Mouse (Mus musculus): ENCODE data around the gene Fer. TPM values are rescaled to one million over a fixed set of nuclear protein-coding genes. Genes with fewer than 3 reads are reported as not detected.

Fer gene
- polyA plus RNA-seq, 1 experiment from 2014 or later: 28.6 TPM

GRCm38 (mm10) chr17:64172474-64172873 lies 309.6 kb downstream of the Fer start:
- DNase-seq (ENCODE audit: low spot score): no peak
- Histone ChIP-seq H3K4me1 (replicated peaks; ENCODE audit: control insufficient read depth, insufficient read depth, low read length) (no peaks in the 10 kb centered on the region), H3K27me3 (replicated peaks; ENCODE audit: control insufficient read depth, insufficient read depth, low read length) (no peaks in the 10 kb centered on the region), H3K9ac (ENCODE audit: low read length) (no peak overlapping the region), H3K36me3 (ENCODE audit: control insufficient read depth, insufficient read depth, low read length) (no peaks in the 10 kb centered on the region), H3K27ac (ENCODE audit: low read depth) (no peak overlapping the region), H3K4me3 (ENCODE audit: low read depth, low read length) (no peak overlapping the region), H3K4me2 (ENCODE audit: low read length) (no peak overlapping the region), H3K9me3 (ENCODE audit: control insufficient read depth, low read length) (no peaks in the 10 kb centered on the region)
- ATAC-seq (replicated peaks; ENCODE audit: low FRiP score, low TSS enrichment, low read depth): no peak
- 75% methylated on average over 2 of the region's 2 CpGs for WGBS

GRCm38 (mm10) chr17:64180546-64180945 lies 317.7 kb downstream of the Fer start:
- Histone ChIP-seq H3K4me2 (ENCODE audit: low read length) (no peak overlapping the region), H3K9me3 (ENCODE audit: control insufficient read depth, low read length) (no peaks in the 10 kb centered on the region), H3K27ac (ENCODE audit: low read depth) (no peak overlapping the region), H3K9ac (ENCODE audit: low read length) (no peak overlapping the region), H3K36me3 (ENCODE audit: control insufficient read depth, insufficient read depth, low read length) (no peaks in the 10 kb centered on the region), H3K4me3 (ENCODE audit: low read depth, low read length) (no peak overlapping the region), H3K27me3 (replicated peaks; ENCODE audit: control insufficient read depth, insufficient read depth, low read length) (no peaks in the 10 kb centered on the region), H3K4me1 (replicated peaks; ENCODE audit: control insufficient read depth, insufficient read depth, low read length) (no peaks in the 10 kb centered on the region)
- ATAC-seq (replicated peaks; ENCODE audit: low FRiP score, low TSS enrichment, low read depth): no peak
- DNase-seq (ENCODE audit: low spot score): no peak
- 71% methylated on average over 5 of the region's 5 CpGs for WGBS

DNA sequence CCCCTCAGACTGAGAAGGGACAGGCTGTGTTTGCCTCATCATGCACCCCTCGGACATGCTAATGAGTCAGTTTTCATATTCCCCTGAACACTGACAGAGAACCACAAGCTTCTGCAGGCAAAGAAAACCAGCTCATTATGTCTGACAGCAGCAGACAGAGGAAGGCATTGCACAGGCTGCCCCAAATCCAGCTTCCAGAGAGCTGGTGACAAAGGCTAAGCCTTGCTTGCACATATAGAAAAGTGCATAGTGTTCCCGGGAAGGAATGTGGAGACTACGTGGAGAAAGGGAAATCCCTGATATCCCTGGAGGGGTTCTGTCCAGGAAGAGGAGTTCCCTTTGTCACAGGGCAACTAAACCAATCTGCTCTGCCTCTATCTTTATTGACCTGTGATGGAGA lies 318.4 kb downstream of the Fer start:
- H3K27ac ChIP-seq (ENCODE audit: low read depth): no peak overlapping the region
- no peaks in the 10 kb centered on the region for H3K27me3 ChIP-seq (replicated peaks; ENCODE audit: control insufficient read depth, insufficient read depth, low read length)
- H3K4me1 ChIP-seq (replicated peaks; ENCODE audit: control insufficient read depth, insufficient read depth, low read length): no peaks in the 10 kb centered on the region
- no peak overlapping the region for H3K9ac ChIP-seq (ENCODE audit: low read length)
- ATAC-seq (replicated peaks; ENCODE audit: low FRiP score, low TSS enrichment, low read depth) (no peak), DNase-seq (ENCODE audit: low spot score) (no peak)
- no peak overlapping the region for H3K4me3 ChIP-seq (ENCODE audit: low read depth, low read length)
- WGBS: 43% methylated on average over 3 of the region's 3 CpGs
- no peaks in the 10 kb centered on the region for H3K9me3 ChIP-seq (ENCODE audit: control insufficient read depth, low read length)
- no peak overlapping the region for H3K4me2 ChIP-seq (ENCODE audit: low read length)
- no peaks in the 10 kb centered on the region for H3K36me3 ChIP-seq (ENCODE audit: control insufficient read depth, insufficient read depth, low read length)

DNA sequence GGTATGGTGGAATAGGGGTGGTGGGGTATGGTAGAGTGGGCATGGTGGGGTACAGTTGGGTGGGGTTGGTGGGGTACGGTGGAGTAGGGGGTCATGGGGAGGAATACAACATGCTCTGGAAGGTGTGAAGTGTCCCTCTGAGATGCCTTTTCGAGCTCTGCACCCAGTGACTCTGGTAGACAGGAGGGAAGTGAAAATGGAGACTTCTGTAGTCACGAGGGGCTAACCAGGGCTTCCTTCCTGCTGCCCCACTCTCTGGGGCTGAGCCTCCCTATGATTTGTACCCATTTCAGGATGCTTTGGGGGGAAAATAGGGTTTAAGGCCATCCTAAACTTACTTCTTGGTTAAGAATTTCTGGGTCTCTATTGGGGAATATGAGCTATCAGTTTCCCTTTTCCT lies 319.7 kb downstream of the Fer start:
- WGBS: 83% methylated on average over 3 of the region's 3 CpGs

DNA sequence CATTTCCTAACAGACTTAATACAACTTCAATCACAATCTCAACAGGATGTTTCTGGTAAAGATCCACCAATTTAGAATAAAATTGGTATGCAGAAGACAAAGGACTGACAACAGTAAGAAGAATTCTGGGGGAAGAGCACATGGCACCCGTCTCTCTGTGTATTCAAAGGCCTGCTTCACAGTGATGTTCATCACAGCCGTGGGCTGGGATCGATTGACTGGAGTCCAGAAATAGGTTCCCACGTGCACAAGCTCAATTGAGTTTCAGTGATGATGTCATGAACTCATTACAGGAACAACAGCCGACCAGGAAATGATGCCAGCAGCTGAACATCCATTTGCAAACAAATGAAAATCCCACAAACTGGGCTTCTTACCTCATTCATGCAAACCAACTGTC lies 320.3 kb downstream of the Fer start:
- Histone ChIP-seq H3K4me2 (ENCODE audit: low read length) (no peak overlapping the region), H3K4me1 (replicated peaks; ENCODE audit: control insufficient read depth, insufficient read depth, low read length) (no peaks in the 10 kb centered on the region), H3K9me3 (ENCODE audit: control insufficient read depth, low read length) (no peaks in the 10 kb centered on the region), H3K36me3 (ENCODE audit: control insufficient read depth, insufficient read depth, low read length) (no peaks in the 10 kb centered on the region), H3K9ac (ENCODE audit: low read length) (no peak overlapping the region), H3K4me3 (ENCODE audit: low read depth, low read length) (no peak overlapping the region), H3K27me3 (replicated peaks; ENCODE audit: control insufficient read depth, insufficient read depth, low read length) (no peaks in the 10 kb centered on the region), H3K27ac (ENCODE audit: low read depth) (no peak overlapping the region)
- DNase-seq (ENCODE audit: low spot score): no peak
- WGBS: 64% methylated on average over 5 of the region's 5 CpGs
- no peak for ATAC-seq (replicated peaks; ENCODE audit: low FRiP score, low TSS enrichment, low read depth)

More for the DNA sequence above, 319.7 kb downstream of the Fer start:
- H3K27ac ChIP-seq (ENCODE audit: low read depth): no peak overlapping the region
- no peaks in the 10 kb centered on the region for H3K27me3 ChIP-seq (replicated peaks; ENCODE audit: control insufficient read depth, insufficient read depth, low read length)
- DNase-seq (ENCODE audit: low spot score) (no peak), ATAC-seq (replicated peaks; ENCODE audit: low FRiP score, low TSS enrichment, low read depth) (no peak)
- H3K9me3 ChIP-seq (ENCODE audit: control insufficient read depth, low read length): no peaks in the 10 kb centered on the region
- no peaks in the 10 kb centered on the region for H3K36me3 ChIP-seq (ENCODE audit: control insufficient read depth, insufficient read depth, low read length)
- no peak overlapping the region for H3K9ac ChIP-seq (ENCODE audit: low read length)
- no peak overlapping the region for H3K4me3 ChIP-seq (ENCODE audit: low read depth, low read length)
- no peak overlapping the region for H3K4me2 ChIP-seq (ENCODE audit: low read length)
- H3K4me1 ChIP-seq (replicated peaks; ENCODE audit: control insufficient read depth, insufficient read depth, low read length): no peaks in the 10 kb centered on the region

Other genes starting within 250 kb of the Fer start
- gene A930002H24Rik, start 729 bp downstream of the Fer start, polyA plus RNA-seq (2014; fragmentation: Nextera tagmentation; extraction: Ambion mirVana): 2.4 and 4.0 TPM in 2 replicates

Data from intestine, embryonic 14.5 days (tissue).